Mouse (Mus musculus) thymus, postnatal 25 days (tissue): ENCODE measurements around the gene Slc51a.

ENCODE experiments used
- DNase-seq: peaks from one replicate; pipeline ENCODE4 v3.0.0; 2022

The Slc51a gene

DNA sequence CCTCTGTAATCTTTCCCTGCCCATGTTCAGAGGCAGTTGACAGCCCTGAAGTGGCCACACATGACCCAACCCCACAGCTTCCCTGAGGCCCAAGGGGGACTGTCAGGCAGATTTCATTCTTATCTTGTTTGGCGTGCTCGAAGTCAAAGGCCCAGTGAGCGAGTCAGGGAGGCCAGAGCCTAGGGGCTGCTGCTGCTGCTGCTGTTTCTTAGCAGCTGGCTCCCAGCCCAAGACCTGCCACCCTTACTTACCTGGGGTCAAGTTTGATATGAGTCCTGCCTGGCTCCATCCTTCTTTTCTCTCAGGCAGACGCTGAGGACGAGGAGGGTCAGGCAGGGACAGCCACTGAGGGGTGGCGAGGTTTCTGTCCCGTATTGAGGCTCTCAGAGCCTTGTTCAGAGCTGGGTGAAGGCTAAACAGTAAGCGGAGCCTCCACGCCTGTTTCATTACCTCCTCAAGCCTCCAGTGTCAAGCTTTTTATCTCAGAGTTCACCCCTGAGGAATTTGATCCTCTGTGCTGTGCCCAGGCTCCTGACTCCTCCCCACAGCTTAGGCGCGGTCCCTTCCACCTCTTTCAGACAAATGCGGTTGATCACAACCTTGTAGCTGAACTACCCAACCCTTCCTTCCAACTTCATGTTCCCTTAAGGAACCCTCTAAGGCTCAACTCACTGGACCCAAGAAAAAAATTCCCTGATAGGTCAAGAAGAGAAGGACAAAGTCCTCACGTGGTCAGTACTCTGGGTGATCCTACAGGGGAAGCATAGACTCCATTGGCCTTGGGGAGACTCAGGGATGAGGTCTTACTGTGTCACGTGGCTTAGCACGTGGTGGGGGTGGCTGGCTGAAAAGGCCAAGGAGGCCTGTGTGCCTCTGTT, at the start of gene Slc51a:
Slc51a (minus strand) TSS at position 646 of the 878 bp plus-strand sequence.
- no peak for DNase-seq

- no peak for DNase-seq
Observed at GRCm38 (mm10) chr16:32535157-32535751, 47.6 kb upstream of the Slc51a start.

DNA sequence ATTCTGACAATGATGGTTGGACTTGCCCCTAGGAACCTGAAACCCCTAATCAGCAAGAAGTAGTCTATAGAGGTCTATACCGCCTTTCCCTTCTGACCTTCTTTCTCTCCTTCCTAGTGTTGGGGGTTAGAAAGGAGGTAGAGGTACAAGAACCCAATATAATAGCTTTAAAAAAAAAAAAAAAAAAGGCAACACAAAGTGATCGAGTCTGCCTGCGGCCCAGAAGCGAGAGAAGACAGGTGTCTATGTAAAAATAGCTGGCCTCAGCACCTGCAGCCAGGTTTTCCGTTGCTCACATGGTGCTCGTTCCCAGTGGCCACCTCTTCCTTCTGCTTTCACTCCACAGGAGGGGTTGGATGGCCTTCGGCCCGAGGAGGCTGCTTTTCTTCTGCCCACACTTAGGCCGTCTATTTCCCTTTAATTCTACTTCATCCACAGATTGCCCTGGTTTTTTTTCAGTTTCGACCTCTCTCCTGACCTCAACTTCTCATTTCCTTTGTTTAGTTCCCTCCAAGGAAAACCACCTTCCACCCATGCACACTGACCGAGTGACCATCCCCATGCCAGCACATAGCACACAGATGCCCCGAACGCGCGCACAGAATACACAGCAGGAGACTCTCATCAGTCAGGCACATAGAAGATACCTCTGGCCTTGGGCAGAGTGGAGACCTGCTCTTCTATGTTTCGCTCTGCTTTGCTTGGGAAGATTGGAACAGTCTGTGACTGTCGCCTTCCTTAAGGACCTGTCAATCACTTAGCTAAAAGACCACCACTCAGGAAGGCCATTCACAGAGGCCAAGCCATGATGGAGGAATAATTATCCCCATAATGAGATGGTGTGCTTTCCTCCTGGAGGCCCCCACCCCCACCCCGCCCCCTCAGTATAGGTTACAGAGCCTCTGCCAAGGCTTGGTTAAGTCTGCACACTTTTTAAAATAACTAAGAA, 45.5 kb upstream of the Slc51a start:
- DNase-seq: no peak

- DNase-seq: no peak
Observed at GRCm38 (mm10) chr16:32526906-32527305, 39.2 kb upstream of the Slc51a start.

- DNase-seq: no peak
Observed at GRCm38 (mm10) chr16:32524244-32524615, 36.6 kb upstream of the Slc51a start.

GRCm38 (mm10) chr16:32523462-32524243, 36.0 kb upstream of the Slc51a start:
- no peak for DNase-seq

- DNase-seq: no peak
Observed at GRCm38 (mm10) chr16:32522578-32523194, 35.0 kb upstream of the Slc51a start.

DNA sequence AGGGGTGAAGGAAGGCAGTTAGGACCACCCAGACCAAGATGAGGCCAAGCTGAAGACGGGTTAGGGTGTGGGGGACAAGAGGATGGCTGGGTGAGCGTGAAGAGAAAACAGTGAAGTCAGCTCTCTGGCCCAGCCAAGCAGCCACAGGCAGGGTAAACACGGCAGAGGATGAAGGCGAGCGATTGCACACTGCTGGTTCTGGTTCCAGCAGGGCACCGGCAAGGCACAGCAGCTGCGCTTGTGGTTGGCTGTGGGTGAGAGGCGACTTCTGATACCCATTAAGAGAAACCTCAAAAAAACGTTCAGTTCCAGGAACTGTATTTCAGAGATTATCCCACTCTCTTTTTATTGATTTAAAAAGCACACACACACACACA, 32.7 kb upstream of the Slc51a start:
- peak; percentile 72 for DNase-seq

- DNase-seq: no peak
Observed at GRCm38 (mm10) chr16:32519656-32520371, 32.1 kb upstream of the Slc51a start.

DNA sequence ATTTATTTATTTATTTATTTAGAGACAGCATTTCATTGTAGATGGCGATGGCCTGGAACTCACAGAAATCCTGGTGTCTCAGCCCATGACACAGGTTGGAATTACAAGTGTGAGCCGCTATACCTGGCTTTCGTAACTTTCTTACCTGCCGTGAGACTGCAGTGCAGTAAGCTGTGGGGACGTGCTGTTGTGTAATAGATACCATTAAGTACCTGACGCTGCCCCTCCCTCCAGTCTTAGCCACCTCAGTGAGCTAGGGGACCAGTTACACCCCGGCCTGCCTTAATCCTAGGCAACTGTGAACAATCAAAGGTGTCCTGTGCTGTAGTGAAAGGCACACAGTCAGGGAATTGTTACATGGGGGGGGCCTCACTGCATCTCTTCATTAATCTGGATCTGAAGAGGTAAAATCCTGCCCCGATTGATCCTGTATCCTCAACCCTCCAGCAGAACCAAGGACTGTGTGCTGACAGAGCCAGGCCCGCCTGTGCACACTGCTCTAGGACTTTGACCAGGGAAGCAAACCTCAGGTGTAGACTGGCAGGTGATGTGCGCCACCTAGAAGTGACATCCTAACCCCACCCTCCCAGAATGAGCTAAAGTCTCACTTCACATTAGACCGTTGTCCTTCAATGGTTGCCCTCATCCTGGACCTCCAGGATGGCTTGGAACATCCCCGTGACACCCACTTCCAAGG, 30.3 kb upstream of the Slc51a start:
- DNase-seq: no peak

GRCm38 (mm10) chr16:32516006-32516962, 28.6 kb upstream of the Slc51a start:
- peak; percentile 81 for DNase-seq

GRCm38 (mm10) chr16:32513948-32514347, 26.3 kb upstream of the Slc51a start:
- DNase-seq: no peak

GRCm38 (mm10) chr16:32513401-32513800, 25.7 kb upstream of the Slc51a start:
- no peak for DNase-seq

- DNase-seq: no peak
Observed at GRCm38 (mm10) chr16:32512921-32513320, 25.2 kb upstream of the Slc51a start.

DNA sequence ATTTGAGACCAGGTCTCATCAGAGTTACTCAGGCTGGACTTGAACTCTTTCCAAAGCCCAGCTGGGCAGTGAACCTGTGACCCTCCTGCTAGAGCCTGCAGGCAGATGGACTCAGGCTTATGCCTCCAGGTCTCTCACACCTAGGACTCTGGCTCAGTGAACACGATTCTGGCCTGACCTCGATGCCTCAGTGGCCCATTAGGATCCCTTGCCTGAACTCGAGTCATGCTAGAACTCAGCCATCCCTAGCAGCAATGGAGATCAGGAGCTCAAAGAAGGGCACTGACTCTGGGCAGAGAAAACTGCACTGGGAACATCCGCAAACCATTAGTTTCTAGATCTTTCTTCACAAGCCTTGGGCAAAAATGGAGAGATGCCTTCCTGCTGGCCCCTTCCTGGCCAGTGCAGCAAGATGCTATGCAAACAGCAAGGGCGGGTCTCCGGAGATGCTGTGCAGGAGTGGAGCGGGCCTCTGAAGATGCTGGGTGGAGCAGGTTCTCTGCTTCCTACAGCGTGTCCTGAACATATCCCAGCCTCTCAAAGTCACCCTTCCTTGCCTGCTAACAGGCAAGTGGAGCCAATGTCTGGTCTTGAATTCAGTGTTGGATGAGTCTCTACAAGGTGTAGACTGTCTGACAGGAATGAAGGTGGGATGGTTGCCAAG, 24.3 kb upstream of the Slc51a start:
- DNase-seq: no peak

DNA sequence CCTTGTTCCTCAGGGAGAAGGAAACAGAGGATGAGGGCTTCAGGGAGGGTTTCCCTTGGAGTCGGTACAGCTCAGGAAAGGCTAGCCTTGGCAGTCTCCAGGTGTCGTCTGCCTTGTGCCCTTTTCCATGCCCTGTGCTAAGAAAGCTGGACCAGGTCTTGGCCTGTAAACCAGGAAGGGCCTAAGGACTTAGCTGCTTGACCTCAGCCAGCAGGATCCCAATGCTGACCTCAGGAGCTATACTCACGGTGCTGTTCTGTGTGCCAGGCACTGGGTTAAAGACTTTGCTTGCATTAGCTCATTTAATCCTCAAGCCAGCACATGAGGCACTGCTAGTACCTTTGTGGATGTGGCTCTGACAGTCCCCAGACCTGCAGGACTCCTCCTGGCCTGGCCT, 23.7 kb upstream of the Slc51a start:
- no peak for DNase-seq

DNA sequence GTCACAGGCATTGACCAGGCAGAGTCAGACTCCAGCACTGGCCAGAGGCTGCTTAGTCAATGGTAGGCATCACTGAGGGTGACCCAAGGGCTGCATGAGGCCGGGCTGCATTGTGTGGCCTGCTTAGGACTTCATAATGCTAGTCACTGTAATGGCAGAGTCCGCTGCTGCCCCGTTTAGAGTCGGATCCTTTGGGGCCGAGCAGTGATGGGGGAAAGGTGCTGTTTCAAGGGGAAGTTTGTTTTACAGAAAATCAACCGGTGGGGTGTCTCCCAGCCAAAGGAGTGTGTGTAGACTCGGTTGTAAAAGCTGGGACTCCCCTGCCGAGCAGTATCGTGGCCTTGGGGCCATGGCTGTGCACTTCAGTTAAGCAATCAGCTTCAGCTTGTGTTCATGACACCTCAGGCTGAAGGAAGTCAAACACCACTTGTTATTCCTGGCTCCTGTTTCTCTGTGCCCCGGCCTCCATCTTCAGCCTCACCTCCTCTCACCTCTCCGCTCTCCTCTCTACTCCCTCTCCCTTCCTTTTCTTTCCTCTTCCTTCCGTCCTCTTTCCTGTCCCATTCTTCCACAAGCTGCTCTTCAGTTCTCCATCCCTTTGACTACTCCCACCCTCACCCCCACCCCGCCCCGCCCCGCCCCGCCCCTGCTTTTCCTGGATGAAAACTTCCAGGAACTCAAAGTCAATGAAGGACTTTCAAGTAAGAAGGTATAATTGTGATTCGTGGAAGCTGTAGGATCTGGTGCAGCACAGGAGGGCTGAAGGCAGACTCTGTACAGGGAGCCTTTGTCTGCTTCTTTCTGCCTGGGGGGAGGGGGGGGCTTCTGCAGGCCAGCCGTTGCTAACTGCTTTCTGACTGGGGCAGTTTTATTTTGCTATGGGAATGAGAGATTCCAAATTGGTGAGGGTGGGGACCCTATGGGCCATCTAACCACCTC, 23.0 kb upstream of the Slc51a start:
- DNase-seq: no peak
